Mouse (Mus musculus) myocyte (in vitro differentiated cells): ENCODE measurements around the gene Syndig1. TPM values are rescaled to one million over a fixed set of nuclear protein-coding genes. Genes with fewer than 3 reads are reported as not detected.

Experiments used
- H3K27me3 ChIP-seq: one replicate; pipeline ENCODE4 v1.6.1; 2011; ENCODE audit not compliant: control insufficient read depth, insufficient read depth, insufficient read length
- H3K36me3 ChIP-seq: one replicate; pipeline ENCODE4 v1.6.1; 2011; ENCODE audit not compliant: control insufficient read depth, insufficient read depth
- H3K4me2 ChIP-seq: one replicate; pipeline ENCODE4 v1.6.1; 2011; ENCODE audit warnings: low read depth, control low read depth
- H3K4me3 ChIP-seq: one replicate; pipeline ENCODE4 v1.5.1; 2011; ENCODE audit warnings: mild to moderate bottlenecking, control low read depth, moderate library complexity
- H3K79me2 ChIP-seq: one replicate; pipeline ENCODE4 v1.6.1; 2011; ENCODE audit not compliant: control insufficient read depth, insufficient read depth
- H3ac ChIP-seq: one replicate; pipeline ENCODE4 v1.6.1; 2011; ENCODE audit not compliant: control insufficient read depth, insufficient read length
- CEBPB ChIP-seq: IDR thresholded peaks from 2 replicates; pipeline ENCODE4 v1.6.1; 2011; ENCODE audit warnings: mild to moderate bottlenecking, moderate library complexity; ENCODE audit not compliant: poor library complexity, insufficient read depth, severe bottlenecking
- E2F4 ChIP-seq: IDR thresholded peaks from one replicate; pipeline ENCODE4 v1.6.1; 2011; ENCODE audit warnings: mild to moderate bottlenecking, control low read depth, moderate library complexity; ENCODE audit not compliant: insufficient read depth
- MAX ChIP-seq: IDR thresholded peaks from one replicate; pipeline ENCODE4 v1.6.1; 2011; ENCODE audit warnings: low read depth, mild to moderate bottlenecking, control low read depth
- MYOD1 ChIP-seq, 3 experiments: IDR thresholded peaks; one replicate each; pipeline ENCODE4 v1.6.1; 2011; ENCODE audit warnings: control low read depth in 2 of 3, low read depth in 2 of 3, mild to moderate bottlenecking in 2 of 3, moderate library complexity in 1 of 3; ENCODE audit not compliant: insufficient read length in 2 of 3, control insufficient read depth in 1 of 3
- MYOG ChIP-seq, 3 experiments: IDR thresholded peaks; one replicate each; pipeline ENCODE4 v1.6.1; 2011; ENCODE audit warnings: control low read depth in 2 of 3, low read depth in 2 of 3, mild to moderate bottlenecking in 2 of 3; ENCODE audit not compliant: insufficient read length in 2 of 3, control insufficient read depth in 1 of 3, insufficient read depth in 1 of 3
- POLR2A ChIP-seq: IDR thresholded peaks from one replicate; pipeline ENCODE4 v1.6.1; 2011; ENCODE audit warnings: low read depth, mild to moderate bottlenecking, control low read depth, moderate library complexity; ENCODE audit not compliant: insufficient read length
- POLR2AphosphoS2 ChIP-seq: IDR thresholded peaks from one replicate; pipeline ENCODE4 v1.6.1; 2011; ENCODE audit warnings: low read depth, control low read depth; ENCODE audit not compliant: insufficient read length
- REST ChIP-seq: IDR thresholded peaks from one replicate; pipeline ENCODE4 v1.6.1; 2011; ENCODE audit warnings: mild to moderate bottlenecking, control low read depth, moderate library complexity; ENCODE audit not compliant: insufficient read depth, insufficient read length
- SRF ChIP-seq: IDR thresholded peaks from one replicate; pipeline ENCODE4 v1.6.1; 2011; ENCODE audit warnings: low read depth; ENCODE audit not compliant: control insufficient read depth, insufficient read length
- TCF12 ChIP-seq: IDR thresholded peaks from one replicate; pipeline ENCODE4 v1.6.1; 2011; ENCODE audit warnings: mild to moderate bottlenecking, control low read depth; ENCODE audit not compliant: poor library complexity, insufficient read depth, severe bottlenecking
- TCF3 ChIP-seq: IDR thresholded peaks from one replicate; pipeline ENCODE4 v1.6.1; 2011; ENCODE audit warnings: low read depth, control low read depth; ENCODE audit not compliant: insufficient read length
- USF1 ChIP-seq: IDR thresholded peaks from one replicate; pipeline ENCODE4 v1.6.1; 2011; ENCODE audit warnings: low read depth, mild to moderate bottlenecking, control low read depth, moderate library complexity
- polyA plus RNA-seq: library from polyadenylated mRNA; unstranded; fragments of >200 nt; fragmentation: generic; extraction: Trizol; gene quantifications from one replicate; pipeline ENCODE4 v1.2.1, GENCODE M21; 2012; ENCODE audit warnings: missing spikeins

Syndig1 gene
- polyA plus RNA-seq, 1 experiment = not detected

DNA sequence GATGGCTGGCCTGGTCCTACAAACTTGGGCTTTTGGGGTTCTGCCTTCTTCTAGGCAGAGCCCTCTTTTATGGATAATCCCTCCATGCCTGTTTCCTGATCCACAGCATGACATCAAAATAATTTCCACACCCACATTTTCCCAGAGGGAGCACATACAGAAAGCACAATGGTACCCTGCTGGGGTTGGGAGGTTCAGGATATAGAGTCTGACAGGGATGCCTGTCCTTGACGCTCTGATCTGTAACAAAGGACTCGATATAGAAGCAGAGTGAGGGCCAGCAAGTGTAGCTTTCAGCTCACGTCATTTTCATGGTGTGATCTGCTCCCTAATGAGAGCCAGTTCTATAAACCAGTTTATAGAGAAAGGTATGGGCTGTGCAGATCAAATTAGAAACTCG is 105.1 kb downstream of the Syndig1 start:
- Histone ChIP-seq H3K4me2 (no peak overlapping the region), H3K4me3 (no peak overlapping the region), H3K79me2 (no peaks in the 10 kb centered on the region), H3K36me3 (no peaks in the 10 kb centered on the region), H3ac (no peak overlapping the region), H3K27me3 (no peaks in the 10 kb centered on the region)
- TF ChIP-seq SRF (no peak), TCF12 (no peak), USF1 (no peak), TCF3 (no peak), MYOD1 (IDR thresholded peaks at IDR 0.05; ENCODE audit: control insufficient read depth in 1 of 3, insufficient read length in 2 of 3, low read depth in 2 of 3) (no peak), REST (no peak), MYOG (IDR thresholded peaks at IDR 0.05; ENCODE audit: control insufficient read depth in 1 of 3, insufficient read depth in 1 of 3, insufficient read length in 2 of 3, low read depth in 2 of 3) (no peak), MAX (no peak), E2F4 (no peak), CEBPB (no peak), POLR2A (no peak), POLR2AphosphoS2 (no peak)

DNA sequence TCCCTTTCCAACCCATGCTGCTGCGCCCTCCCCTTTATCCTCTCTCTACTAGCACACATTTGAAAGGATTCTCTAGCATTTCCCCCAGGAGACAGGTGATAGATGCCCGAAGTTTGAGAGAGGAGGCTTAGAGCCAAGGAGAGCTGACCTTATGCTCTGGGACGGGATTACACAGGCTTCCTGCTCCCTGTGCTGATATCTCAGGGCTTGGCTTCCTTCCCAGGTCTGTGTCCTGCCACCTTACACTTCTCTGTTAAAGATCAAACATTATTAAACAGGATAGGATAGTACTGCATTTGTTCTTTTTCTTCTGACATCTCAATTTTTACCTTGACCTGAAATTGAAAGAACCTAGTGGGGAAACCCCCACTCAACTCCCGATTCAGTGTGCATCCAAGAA is 109.8 kb downstream of the Syndig1 start:
- H3ac ChIP-seq = no peak overlapping the region
- no peak for TF ChIP-seq REST
- no peak for TF ChIP-seq MYOG (IDR thresholded peaks at IDR 0.05; ENCODE audit: control insufficient read depth in 1 of 3, insufficient read depth in 1 of 3, insufficient read length in 2 of 3, low read depth in 2 of 3)
- TF ChIP-seq USF1 = no peak
- TF ChIP-seq SRF = no peak
- TF ChIP-seq MYOD1 (IDR thresholded peaks at IDR 0.05; ENCODE audit: control insufficient read depth in 1 of 3, insufficient read length in 2 of 3, low read depth in 2 of 3) = no peak
- TF ChIP-seq POLR2A = no peak
- no peak for TF ChIP-seq TCF12
- TF ChIP-seq E2F4 = no peak
- TF ChIP-seq MAX = no peak
- TF ChIP-seq POLR2AphosphoS2 = no peak
- no peak for TF ChIP-seq TCF3
- TF ChIP-seq CEBPB = no peak
- H3K79me2 ChIP-seq = no peaks in the 10 kb centered on the region
- H3K4me3 ChIP-seq = no peak overlapping the region
- H3K36me3 ChIP-seq = no peaks in the 10 kb centered on the region
- H3K27me3 ChIP-seq = no peaks in the 10 kb centered on the region
- no peak overlapping the region for H3K4me2 ChIP-seq

GRCm38 (mm10) chr2:149939586-149939985 is 110.6 kb downstream of the Syndig1 start:
- Histone ChIP-seq H3ac (no peak overlapping the region), H3K27me3 (no peaks in the 10 kb centered on the region), H3K36me3 (no peaks in the 10 kb centered on the region), H3K4me3 (no peak overlapping the region), H3K4me2 (no peak overlapping the region), H3K79me2 (no peaks in the 10 kb centered on the region)
- TF ChIP-seq CEBPB (no peak), POLR2A (no peak), TCF3 (no peak), TCF12 (no peak), REST (no peak), POLR2AphosphoS2 (no peak), E2F4 (no peak), USF1 (no peak), MYOG (IDR thresholded peaks at IDR 0.05; ENCODE audit: control insufficient read depth in 1 of 3, insufficient read depth in 1 of 3, insufficient read length in 2 of 3, low read depth in 2 of 3) (no peak), MYOD1 (IDR thresholded peaks at IDR 0.05; ENCODE audit: control insufficient read depth in 1 of 3, insufficient read length in 2 of 3, low read depth in 2 of 3) (no peak), SRF (no peak), MAX (no peak)

- no peaks in the 10 kb centered on the region for H3K27me3 ChIP-seq
- H3K4me2 ChIP-seq = no peak overlapping the region
- H3K79me2 ChIP-seq = no peaks in the 10 kb centered on the region
- no peak overlapping the region for H3ac ChIP-seq
- H3K36me3 ChIP-seq = no peaks in the 10 kb centered on the region
- no peak for TF ChIP-seq POLR2A
- no peak for TF ChIP-seq USF1
- no peak for TF ChIP-seq TCF3
- TF ChIP-seq MYOG (IDR thresholded peaks at IDR 0.05; ENCODE audit: control insufficient read depth in 1 of 3, insufficient read depth in 1 of 3, insufficient read length in 2 of 3, low read depth in 2 of 3) = no peak
- TF ChIP-seq MAX = no peak
- no peak for TF ChIP-seq REST
- no peak for TF ChIP-seq MYOD1 (IDR thresholded peaks at IDR 0.05; ENCODE audit: control insufficient read depth in 1 of 3, insufficient read length in 2 of 3, low read depth in 2 of 3)
- TF ChIP-seq E2F4 = no peak
- no peak for TF ChIP-seq POLR2AphosphoS2
- TF ChIP-seq SRF = no peak
- no peak for TF ChIP-seq TCF12
- TF ChIP-seq CEBPB = no peak
- H3K4me3 ChIP-seq = no peak overlapping the region
Measured at GRCm38 (mm10) chr2:149950641-149951040, 121.6 kb downstream of the Syndig1 start.

- Histone ChIP-seq H3K79me2 (no peaks in the 10 kb centered on the region), H3K36me3 (no peaks in the 10 kb centered on the region), H3ac (no peak overlapping the region), H3K4me3 (no peak overlapping the region), H3K4me2 (no peak overlapping the region), H3K27me3 (no peaks in the 10 kb centered on the region)
- TF ChIP-seq POLR2AphosphoS2 (no peak), MYOD1 (IDR thresholded peaks at IDR 0.05; ENCODE audit: control insufficient read depth in 1 of 3, insufficient read length in 2 of 3, low read depth in 2 of 3) (no peak), MYOG (IDR thresholded peaks at IDR 0.05; ENCODE audit: control insufficient read depth in 1 of 3, insufficient read depth in 1 of 3, insufficient read length in 2 of 3, low read depth in 2 of 3) (no peak), USF1 (no peak), TCF12 (no peak), REST (no peak), CEBPB (no peak), POLR2A (no peak), MAX (no peak), E2F4 (no peak), SRF (no peak), TCF3 (no peak)
Measured at GRCm38 (mm10) chr2:149971014-149971413, 142.0 kb downstream of the Syndig1 start.
